Comparison of ENCODE assay signal across 21 mouse cellular contexts in genomic region chr4:132621287-132622068, GRCm38 (mm10). TPM values are rescaled to one million over a fixed set of nuclear protein-coding genes. Genes with fewer than 3 reads are reported as not detected.
DNase-seq lines count a peak whose midpoint lies in the region; ATAC-seq and TF ChIP-seq lines count a peak whose summit lies in the region.
"Had no signal": no experiment of that assay in that cellular context is flagged by ENCODE, and none has a peak within 500 bp of the region (broad histone marks: within the 10 kb centered on the region; RNA-seq: fewer than 3 reads in every experiment).

No protein-coding gene starts in this region.

- ATAC-seq in liver, embryonic 15.5 days (ENCODE audit: insufficient read depth): no peak
- no peak for ATAC-seq in inflammation-experienced regulatory T-cells, adult 6 months

- H3K4me2 ChIP-seq in liver, embryonic 15.5 days: no peak overlapping the region
- H3K4me2 ChIP-seq: embryonic facial prominence, embryonic 13.5 days; hindbrain, embryonic 14.5 days; neural tube, embryonic 13.5 days had no signal

- no peak overlapping the region for H3K4me3 ChIP-seq in bone marrow, adult 2 months (replicated peaks; ENCODE audit: control insufficient read depth, low read depth, low read length)
- H3K4me3 ChIP-seq in liver, embryonic 15.5 days (replicated peaks): no peak overlapping the region
- H3K4me3 ChIP-seq: embryonic facial prominence, embryonic 13.5 days; heart, adult 2 months; limb, embryonic 10.5 days; megakaryocyte, embryonic 14.5 days; neural tube, embryonic 13.5 days had no signal

- TF ChIP-seq CTCF in bone marrow, adult 2 months (IDR thresholded peaks at IDR 0.05; ENCODE audit: control insufficient read depth, insufficient read depth, low read length): no peak

- no peak overlapping the region for H3K9ac ChIP-seq in liver, embryonic 15.5 days
- H3K9ac ChIP-seq: embryonic facial prominence, embryonic 13.5 days; hindbrain, embryonic 14.5 days; neural tube, embryonic 13.5 days had no signal

- peaks cover 3% of the 10 kb centered on the region; the same call in 1 of the 2 replicates for H3K4me1 ChIP-seq in bone marrow, adult 2 months (ENCODE audit: control insufficient read depth, insufficient read depth, low read length)
- H3K4me1 ChIP-seq in liver, embryonic 15.5 days (replicated peaks): peaks cover 45% of the 10 kb centered on the region
- H3K4me1 ChIP-seq: embryonic facial prominence, embryonic 13.5 days; limb, embryonic 10.5 days; neural tube, embryonic 13.5 days had no signal

- peak; percentile 39 to 59 for DNase-seq in spleen, postnatal 36 days (ENCODE audit: low spot score in 2 of 2)
- DNase-seq in spleen, postnatal 14 days (ENCODE audit: low spot score in 2 of 2): no peak
- DNase-seq in telencephalon, adult 2 months (ENCODE audit: low read depth, low spot score): peak; percentile 52
- no peak for DNase-seq in layer of hippocampus, adult 18-20 months (ENCODE audit: low spot score in 2 of 2)
- no peak for DNase-seq in cerebellum, postnatal 36 days
- DNase-seq: adrenal gland, postnatal 36 days; cerebellum, adult 11-12 months; heart, adult 2 months; kidney, adult 18-20 months; kidney, postnatal 14 days; lung, adult 18-20 months; right cerebral cortex, postnatal 4 days; thymus, postnatal 36 days had no signal

- H3K36me3 ChIP-seq in liver, embryonic 15.5 days (replicated peaks): no peaks in the 10 kb centered on the region
- H3K36me3 ChIP-seq: embryonic facial prominence, embryonic 13.5 days; limb, embryonic 10.5 days; neural tube, embryonic 13.5 days had no signal

- H3K9me3 ChIP-seq in liver, embryonic 15.5 days (replicated peaks): no peaks in the 10 kb centered on the region
- H3K9me3 ChIP-seq: embryonic facial prominence, embryonic 13.5 days; limb, embryonic 10.5 days; neural tube, embryonic 13.5 days had no signal

- whole genome bisulfite sequencing in bone marrow, adult 2 months: 37% methylated on average over 7 of the region's 7 CpGs
- WGBS in liver, embryonic 15.5 days (ENCODE audit: insufficient replicate concordance): 58% methylated on average over 7 of the region's 7 CpGs

- H3K27ac ChIP-seq in bone marrow, adult 2 months (ENCODE audit: control insufficient read depth, insufficient read depth, low read depth, low read length, poor library complexity): peak overlapping the region; percentile 37; the same call in 1 of the 2 replicates
- H3K27ac ChIP-seq in liver, embryonic 15.5 days (replicated peaks): 0 out of 2 replicates have a peak overlapping the region, but pooled peaks have one; percentile 43
- H3K27ac ChIP-seq: embryonic facial prominence, embryonic 13.5 days; heart, adult 2 months; hindbrain, embryonic 14.5 days; limb, embryonic 10.5 days; neural tube, embryonic 13.5 days had no signal

- no peak for TF ChIP-seq POLR2A in bone marrow, adult 2 months (IDR thresholded peaks at IDR 0.05; ENCODE audit: borderline replicate concordance, control insufficient read depth, low read depth, low read length)

- no peaks in the 10 kb centered on the region for H3K27me3 ChIP-seq in liver, embryonic 15.5 days
- H3K27me3 ChIP-seq: embryonic facial prominence, embryonic 13.5 days; megakaryocyte, embryonic 14.5 days; neural tube, embryonic 13.5 days had no signal

RNA-seq across cellular contexts. Expression of gene Eya3, which starts 17.3 kb away (rescaled TPM):
- polyA plus RNA-seq in bone marrow, adult 2 months (2011; ENCODE audit: insufficient read depth, insufficient read length, low replicate concordance, missing spikeins): 15.3 and 22.5 TPM in 2 replicates
- 14.4 and 14.9 TPM in 2 replicates for polyA plus RNA-seq in liver, embryonic 15.5 days (2015; fragmentation: Nextera tagmentation; extraction: Ambion mirVana)
- 10 to 100 TPM; 27.9 to 28.0 TPM for total RNA-seq in layer of hippocampus, adult 18-20 months (2021)
- 10 to 100 TPM; 29.4 to 32.5 (median 32.1) TPM for polyA plus RNA-seq in inflammation-experienced regulatory T-cells, adult 6 months (2017; shearing (Covaris generic))

RNA-seq across cellular contexts. Expression of gene Ptafr, which starts 57.6 kb away (rescaled TPM):
- 3.2 and 6.7 TPM in 2 replicates for polyA plus RNA-seq in bone marrow, adult 2 months (2011; ENCODE audit: insufficient read depth, insufficient read length, low replicate concordance, missing spikeins)
- polyA plus RNA-seq in liver, embryonic 15.5 days (2015; fragmentation: Nextera tagmentation; extraction: Ambion mirVana): 1.1 and 1.2 TPM in 2 replicates
- 1 to 10 TPM; 1.3 to 1.5 TPM for total RNA-seq in layer of hippocampus, adult 18-20 months (2021)
- polyA plus RNA-seq in inflammation-experienced regulatory T-cells, adult 6 months (2017; shearing (Covaris generic)): 1 to 10 TPM; 1.5 to 3.7 (median 1.9) TPM

Comparison
In these comparisons a context has a peak if more than half of its experiments do, and no peak if none do; other contexts are left out.
1. DNase-seq: peak in spleen, postnatal 36 days (2 of 2) and telencephalon, adult 2 months (single experiment); none in spleen, postnatal 14 days (0 of 2), layer of hippocampus, adult 18-20 months (0 of 2) and cerebellum, postnatal 36 days (0 of 2).